Mouse (Mus musculus): Measurements from ENCODE around the gene Hectd1. TPM values are rescaled to one million over a fixed set of nuclear protein-coding genes. Genes with fewer than 3 reads are reported as not detected.

Gene Hectd1
- total RNA-seq, 2 experiments from 2014 or later = 58.2 to 83.8 TPM

- ATAC-seq (replicated peaks; ENCODE audit: poor library complexity) = peak; percentile 91
These were observed 15.5 kb upstream of the Hectd1 start for GRCm38 (mm10) chr12:51844771-51845256.

DNA sequence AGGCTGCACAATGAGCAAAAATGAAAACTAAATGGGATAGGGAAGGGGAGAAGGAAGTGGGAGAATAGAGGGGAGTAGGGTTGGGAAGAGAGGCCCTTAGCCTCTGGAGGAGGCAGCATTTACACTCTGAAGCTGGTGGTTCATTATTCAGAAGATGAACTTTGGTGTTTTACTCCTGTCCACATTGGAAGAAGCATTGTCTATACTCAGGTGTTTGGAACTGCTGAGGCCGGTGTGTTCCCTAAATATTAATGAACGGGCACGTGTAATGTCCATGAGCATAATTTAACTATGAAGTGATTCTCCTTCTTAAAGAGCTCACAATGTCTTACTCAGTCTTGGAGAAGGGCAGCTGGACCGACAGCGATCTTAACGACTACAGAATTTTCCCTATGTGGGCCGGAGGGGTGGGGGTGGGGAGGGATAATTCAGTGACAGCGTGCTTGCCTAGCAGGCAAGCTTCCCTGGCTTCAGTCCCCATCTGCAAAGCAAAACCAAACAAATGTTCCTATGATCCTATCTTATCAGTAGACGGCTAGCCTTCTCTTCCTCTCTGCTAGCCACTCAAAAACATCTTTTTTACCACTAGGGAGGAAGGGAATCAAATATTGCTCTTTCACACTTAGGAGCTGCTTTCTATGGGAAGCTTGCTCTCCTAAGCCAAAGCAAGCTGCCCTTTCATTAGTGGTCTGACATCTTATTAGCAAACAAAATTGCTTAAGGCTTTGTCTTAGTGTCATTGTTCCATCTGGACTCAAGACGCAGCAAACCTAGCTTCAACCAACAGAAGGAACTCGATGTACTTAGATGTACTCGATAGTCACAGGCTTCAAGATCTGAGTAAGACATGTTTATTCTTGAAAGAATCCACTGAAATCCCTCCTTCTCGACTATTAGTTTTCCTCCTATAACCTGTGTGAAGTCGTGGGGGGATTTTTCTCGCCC lies 14.5 kb upstream of the Hectd1 start:
- no peak for ATAC-seq (replicated peaks; ENCODE audit: poor library complexity)

DNA sequence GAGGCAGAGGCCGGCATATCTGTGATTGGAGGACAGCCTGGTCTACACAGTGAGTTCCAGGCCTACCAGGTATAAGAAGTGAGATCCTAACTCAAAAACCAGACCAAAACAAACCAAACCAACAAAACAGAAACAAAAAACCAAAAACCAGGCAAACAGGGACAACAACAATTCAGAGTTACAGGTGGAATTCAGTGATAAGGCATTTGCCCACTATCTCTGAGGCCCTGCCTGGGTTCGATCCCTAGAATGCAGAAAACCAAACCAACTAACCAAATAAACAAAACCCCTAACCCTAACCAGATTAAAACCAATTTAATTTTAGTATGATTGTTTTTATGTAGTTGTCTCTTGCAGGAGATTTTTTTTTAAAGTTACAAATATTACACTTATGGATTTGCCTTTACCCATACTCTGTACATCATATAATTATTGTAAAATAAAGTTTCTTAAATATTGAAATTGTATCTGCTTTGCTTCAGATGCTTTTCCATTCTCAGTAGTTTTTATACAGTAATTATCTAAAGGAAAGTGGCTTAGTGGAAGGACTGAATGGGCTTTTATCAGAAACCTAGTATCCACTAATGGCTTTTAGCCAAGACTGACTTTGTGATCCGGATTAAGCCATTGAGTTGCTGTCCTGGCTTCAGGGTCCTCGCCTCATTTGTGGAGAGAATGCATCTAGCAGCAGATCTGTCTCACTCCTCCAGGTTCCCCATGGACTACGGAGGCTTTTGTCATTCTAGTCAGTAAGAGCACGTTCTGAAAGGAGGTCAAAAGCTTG lies 12.9 kb upstream of the Hectd1 start:
- ATAC-seq (replicated peaks; ENCODE audit: poor library complexity) = peak; percentile 55

- no peak for ATAC-seq (replicated peaks; ENCODE audit: poor library complexity)
These were observed 10.5 kb upstream of the Hectd1 start for GRCm38 (mm10) chr12:51839856-51840255.

DNA sequence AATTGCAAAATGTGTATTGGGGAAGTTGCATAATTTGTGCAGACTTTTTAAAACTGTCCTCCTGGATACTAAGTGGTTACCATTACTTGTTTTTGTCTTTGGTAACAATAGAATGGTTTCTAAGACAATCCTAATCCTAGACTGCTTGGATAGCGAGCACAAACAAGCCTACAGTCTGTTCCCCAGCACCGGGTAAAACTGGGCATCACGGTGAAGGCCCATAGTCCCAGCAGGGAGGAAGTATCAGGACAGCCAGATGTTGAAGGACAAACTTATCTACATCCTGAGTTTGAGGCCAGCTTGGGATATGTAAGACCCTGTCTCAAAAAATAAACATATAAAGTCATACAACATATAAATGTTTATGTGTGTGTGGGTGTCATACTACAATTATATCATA lies 5.9 kb upstream of the Hectd1 start:
- peak; percentile 51 for ATAC-seq (replicated peaks; ENCODE audit: poor library complexity)

DNA sequence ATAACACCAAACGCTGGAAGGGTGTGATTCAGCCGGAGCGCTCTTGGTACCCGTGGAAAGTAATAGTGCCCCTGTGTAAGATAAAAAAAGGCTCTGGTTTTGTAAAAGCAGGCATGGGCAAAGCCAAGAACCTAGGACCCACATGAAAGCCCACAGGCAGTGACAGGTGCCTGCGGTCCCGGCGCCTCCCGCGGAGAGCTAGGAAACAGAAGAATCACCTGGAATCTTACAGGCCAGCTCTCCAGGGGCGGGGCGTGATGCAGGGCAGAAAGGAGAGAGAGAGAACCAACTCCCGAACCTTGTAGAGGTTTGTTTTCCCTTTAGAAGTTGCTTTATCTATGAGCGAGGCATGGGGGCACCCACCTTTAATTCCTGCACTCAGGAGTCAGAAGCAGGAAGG lies 2.6 kb upstream of the Hectd1 start:
- no peak for ATAC-seq (replicated peaks; ENCODE audit: poor library complexity)

DNA sequence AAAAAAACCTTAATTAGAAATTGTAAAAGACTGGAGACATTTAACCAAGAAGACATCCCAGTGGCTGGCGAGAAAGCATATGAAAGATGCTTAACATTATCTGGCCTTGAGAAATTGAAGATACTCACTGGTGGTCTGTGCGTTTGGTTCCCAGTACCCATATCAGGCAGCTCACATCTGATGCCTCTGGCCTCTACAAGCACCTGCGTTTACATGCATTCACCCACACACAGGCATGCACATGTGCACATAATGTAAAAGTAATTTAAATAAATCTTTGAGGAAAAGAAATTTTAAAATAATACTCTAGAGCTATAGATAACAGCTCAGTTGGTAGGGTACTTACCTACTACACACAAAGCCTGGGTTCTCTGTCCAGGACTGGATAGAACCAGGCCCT lies 2.0 kb upstream of the Hectd1 start:
- ATAC-seq (replicated peaks; ENCODE audit: poor library complexity) = no peak

- no peak for ATAC-seq (replicated peaks; ENCODE audit: poor library complexity)
These were observed 1.3 kb upstream of the Hectd1 start for GRCm38 (mm10) chr12:51830671-51831070.

DNA sequence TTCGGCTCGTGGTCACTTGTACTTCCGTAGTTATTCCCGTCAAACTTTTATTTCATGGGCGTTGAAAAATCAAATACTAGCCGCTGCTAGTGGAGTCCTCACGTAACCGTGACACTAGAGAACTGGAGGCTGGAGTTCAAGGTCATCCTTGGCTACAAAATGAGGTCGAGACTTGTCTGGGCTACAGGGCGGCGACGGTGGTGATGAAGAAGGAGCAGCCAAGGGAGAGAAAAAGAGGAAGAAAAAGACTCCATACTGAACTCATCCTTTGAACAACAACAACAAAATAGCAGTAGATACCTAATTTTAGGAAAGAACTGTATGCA lies 704 bp upstream of the Hectd1 start:
- peak; percentile 29 for ATAC-seq (replicated peaks; ENCODE audit: poor library complexity)

DNA sequence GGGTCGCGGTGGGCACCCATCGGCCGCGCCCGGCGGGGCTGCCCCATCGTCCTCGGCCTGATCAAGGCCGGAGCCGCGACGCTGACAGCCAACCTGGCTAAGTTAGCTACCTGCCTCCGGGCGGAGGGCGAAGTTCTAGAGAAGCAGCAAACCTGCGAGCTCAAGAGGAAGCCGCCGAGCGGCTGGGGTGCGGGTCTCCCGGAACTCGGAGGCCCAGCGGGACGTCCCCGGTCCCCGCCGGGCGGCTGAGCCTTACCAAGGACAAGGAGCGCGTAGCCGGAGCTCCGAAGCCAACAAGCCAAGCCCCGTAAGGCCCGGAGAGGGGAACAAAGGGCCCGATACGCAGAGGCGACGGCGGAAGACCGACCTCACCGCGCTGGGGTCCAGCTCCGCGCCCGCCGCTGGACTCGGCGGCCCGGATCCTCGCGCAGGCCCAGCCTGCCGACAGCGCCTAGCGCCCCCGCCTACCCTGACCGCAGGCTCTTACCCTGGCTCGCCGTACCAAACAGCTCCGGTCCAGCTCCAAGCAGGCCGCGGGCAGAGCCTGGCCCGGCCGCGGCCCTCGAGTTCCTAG lies 533 bp downstream of the Hectd1 start:
- no peak for ATAC-seq (replicated peaks; ENCODE audit: poor library complexity)

DNA sequence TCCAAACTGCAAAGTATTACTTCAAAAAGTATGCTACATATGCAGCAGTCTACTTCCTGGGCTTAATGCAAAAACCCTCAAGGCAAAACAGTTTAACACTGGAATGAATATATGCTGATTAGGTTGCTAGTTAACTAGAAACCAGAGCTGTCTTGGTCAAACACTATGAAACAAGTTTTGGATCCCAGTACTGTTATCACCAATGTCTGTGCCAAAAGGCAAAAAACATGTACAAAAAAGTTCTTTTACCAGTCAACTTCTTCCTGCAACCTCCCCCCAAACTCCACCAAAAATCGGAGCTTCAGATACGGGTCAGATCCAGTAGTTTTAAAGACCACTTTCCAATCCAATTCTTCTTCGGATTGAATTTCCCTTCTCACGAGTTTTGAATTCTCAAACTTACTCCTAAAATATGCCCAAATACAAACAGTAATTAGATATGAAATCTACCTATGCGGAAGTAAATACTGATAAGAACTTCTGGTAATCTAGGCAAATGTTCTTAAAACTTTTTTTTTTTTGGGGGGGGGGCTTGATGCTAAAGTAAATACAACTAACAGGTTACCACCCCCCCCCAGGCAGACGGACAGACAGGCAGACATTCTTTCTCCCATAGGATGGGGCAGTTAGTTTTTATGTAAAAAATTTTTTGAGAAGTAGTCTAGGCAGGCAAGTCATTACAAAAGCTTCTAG lies 1.2 kb downstream of the Hectd1 start:
- no peak for ATAC-seq (replicated peaks; ENCODE audit: poor library complexity)

GRCm38 (mm10) chr12:51825338-51825737 lies 4.0 kb downstream of the Hectd1 start:
- ATAC-seq (replicated peaks; ENCODE audit: poor library complexity) = no peak

- ATAC-seq (replicated peaks; ENCODE audit: poor library complexity) = no peak
These were observed 6.0 kb downstream of the Hectd1 start for GRCm38 (mm10) chr12:51823311-51823710.

GRCm38 (mm10) chr12:51822861-51823260 lies 6.5 kb downstream of the Hectd1 start:
- no peak for ATAC-seq (replicated peaks; ENCODE audit: poor library complexity)

GRCm38 (mm10) chr12:51822236-51822635 lies 7.1 kb downstream of the Hectd1 start:
- ATAC-seq (replicated peaks; ENCODE audit: poor library complexity) = no peak

- peak; percentile 58 for ATAC-seq (replicated peaks; ENCODE audit: poor library complexity)
These were observed 8.1 kb downstream of the Hectd1 start for GRCm38 (mm10) chr12:51821256-51821655.

DNA sequence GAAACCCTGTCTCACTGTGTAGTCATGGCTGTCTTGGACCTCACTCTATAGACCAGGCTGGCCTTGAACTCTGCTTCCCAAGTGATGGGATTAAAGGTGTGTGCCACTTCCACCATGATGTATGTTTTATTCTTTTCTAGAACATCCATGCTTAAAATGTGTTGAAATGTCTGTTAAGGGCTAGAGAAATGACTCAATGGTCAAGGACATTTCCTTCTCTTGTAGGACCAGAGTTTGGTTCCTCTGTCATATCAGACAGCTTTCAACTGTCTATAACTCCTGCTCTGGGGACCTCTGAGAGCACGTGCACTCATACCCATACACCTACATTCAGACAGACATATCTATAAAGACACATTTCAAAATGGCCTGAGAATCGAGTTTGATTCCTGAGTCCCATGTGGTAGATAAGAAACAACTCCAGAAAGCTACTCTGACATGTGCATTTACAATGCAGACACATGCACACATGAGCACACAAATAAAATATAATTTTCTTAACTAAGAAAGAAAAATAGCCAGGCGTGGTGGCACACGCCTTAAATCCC lies 9.3 kb downstream of the Hectd1 start:
- peak; percentile 63 for ATAC-seq (replicated peaks; ENCODE audit: poor library complexity)

DNA sequence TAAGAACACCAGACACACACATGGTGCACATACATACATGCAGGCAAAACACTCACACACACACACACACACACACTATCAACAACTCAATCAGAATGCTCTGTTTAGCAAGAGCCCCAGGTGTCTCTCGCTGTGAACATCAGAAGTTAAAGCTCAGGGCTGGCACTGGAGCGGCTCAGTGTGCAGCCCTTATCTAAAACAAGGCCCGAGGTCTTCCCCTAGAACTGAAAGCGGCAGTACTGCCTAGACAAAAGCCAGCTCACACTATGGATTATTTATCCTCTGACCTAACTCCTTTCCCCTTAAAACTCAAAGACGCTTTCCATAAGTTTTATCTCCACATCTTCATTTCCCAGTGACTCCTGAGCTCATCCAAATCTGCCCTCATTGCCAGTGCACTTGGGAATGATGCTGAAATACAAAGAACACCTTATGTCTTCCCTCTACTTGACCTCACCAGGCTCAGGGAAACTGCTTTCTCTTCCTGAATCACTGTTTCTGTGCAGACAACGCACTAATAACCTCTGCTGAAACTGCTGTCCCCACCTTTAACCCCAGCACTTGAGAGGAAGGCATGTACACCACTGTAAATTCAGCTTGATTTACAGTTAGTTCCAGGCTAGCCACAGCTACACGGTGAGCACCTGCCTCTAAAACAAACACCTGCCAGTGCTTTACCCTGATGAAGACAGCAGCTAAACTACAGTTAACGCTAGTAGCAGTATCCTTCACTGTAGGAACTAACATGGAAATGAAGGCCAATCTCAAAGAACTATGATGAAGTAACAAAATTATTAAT lies 11.3 kb downstream of the Hectd1 start:
- peak; percentile 40 for ATAC-seq (replicated peaks; ENCODE audit: poor library complexity)

GRCm38 (mm10) chr12:51811388-51812140 lies 17.8 kb downstream of the Hectd1 start:
- ATAC-seq (replicated peaks; ENCODE audit: poor library complexity) = peak; percentile 66
